Mouse (Mus musculus) frontal cortex, adult (tissue): ENCODE measurements around the gene Slc25a33.

Experiments used
- ATAC-seq: cut with Nextera tagmentation; 2 replicates; pipeline ENCODE4 v1.9.2; 2017; ENCODE audit warnings: mild to moderate bottlenecking, moderate library complexity, mixed read lengths; ENCODE audit not compliant: low TSS enrichment

Slc25a33 gene

GRCm38 (mm10) chr4:149697506-149698196 lies 76.4 kb downstream of the Slc25a33 start:
- peak; percentile 36; the same call in 1 of the 2 replicates for ATAC-seq

- ATAC-seq, result no peak
Observed at GRCm38 (mm10) chr4:149696189-149696971, 77.7 kb downstream of the Slc25a33 start.
